Mouse (Mus musculus) effector memory CD4-positive, alpha-beta T cell, adult 7 months (primary cell): ENCODE data around the gene Galntl5. TPM values are rescaled to one million over a fixed set of nuclear protein-coding genes. Genes with fewer than 3 reads are reported as not detected.

ENCODE experiments used
- polyA plus RNA-seq: library from polyadenylated mRNA; unstranded; fragments of 100-300 nt; shearing (Covaris generic); gene quantifications from one replicate; pipeline ENCODE4 v1.2.1, GENCODE M21; 2017

Gene Galntl5
- polyA plus RNA-seq = not detected

DNA sequence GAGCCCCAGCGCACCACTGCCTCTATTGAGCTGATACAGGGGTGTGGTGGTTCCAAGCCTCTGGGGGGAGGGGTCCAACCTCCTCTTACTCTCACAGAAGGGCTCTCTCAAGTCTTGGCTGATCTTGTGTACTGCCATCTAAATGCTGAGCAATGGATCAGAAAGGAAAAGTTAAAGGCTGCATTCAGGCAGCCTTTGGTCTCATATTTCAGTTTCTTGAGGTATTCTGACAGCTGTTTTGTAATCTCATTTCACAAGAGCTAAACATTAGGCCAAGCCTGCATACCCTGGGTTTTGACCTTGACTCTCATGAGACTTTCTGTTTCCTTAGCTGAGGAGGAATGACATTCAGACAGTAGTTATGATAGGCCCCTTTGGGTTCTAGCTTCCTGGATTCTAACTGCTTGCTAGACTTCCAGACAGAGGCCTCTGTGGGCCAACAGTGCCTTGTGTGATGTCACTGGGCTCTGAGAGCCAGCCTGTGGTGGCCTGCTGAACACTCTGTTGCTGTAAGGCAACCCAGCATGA, at the start of gene Galntl5:
TSS of gene Galntl5 (plus strand) at position 457 of the 528 bp plus-strand sequence.

DNA sequence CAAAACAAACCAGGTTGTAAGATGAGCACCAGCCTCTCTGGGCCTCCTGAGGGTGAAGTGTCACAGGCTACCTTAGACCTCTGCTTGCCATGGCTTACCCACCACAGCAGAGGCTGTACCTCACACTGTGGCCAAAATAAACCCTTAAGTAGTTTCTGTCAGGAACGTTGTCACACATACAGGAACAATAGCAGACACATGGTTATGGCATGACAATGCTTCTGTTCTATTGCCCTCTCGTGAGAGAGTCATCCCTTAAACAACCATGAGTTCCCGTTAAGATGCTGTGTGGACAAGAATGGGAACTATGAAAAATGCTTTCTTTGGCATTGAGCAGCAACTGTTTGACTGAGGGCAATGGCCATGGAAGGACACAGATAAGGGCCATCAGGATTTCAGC, 40.3 kb downstream of the Galntl5 start, which contains the start of gene Galnt11:
TSS of gene Galnt11 (plus strand) at position 301 of the 400 bp plus-strand sequence.

DNA sequence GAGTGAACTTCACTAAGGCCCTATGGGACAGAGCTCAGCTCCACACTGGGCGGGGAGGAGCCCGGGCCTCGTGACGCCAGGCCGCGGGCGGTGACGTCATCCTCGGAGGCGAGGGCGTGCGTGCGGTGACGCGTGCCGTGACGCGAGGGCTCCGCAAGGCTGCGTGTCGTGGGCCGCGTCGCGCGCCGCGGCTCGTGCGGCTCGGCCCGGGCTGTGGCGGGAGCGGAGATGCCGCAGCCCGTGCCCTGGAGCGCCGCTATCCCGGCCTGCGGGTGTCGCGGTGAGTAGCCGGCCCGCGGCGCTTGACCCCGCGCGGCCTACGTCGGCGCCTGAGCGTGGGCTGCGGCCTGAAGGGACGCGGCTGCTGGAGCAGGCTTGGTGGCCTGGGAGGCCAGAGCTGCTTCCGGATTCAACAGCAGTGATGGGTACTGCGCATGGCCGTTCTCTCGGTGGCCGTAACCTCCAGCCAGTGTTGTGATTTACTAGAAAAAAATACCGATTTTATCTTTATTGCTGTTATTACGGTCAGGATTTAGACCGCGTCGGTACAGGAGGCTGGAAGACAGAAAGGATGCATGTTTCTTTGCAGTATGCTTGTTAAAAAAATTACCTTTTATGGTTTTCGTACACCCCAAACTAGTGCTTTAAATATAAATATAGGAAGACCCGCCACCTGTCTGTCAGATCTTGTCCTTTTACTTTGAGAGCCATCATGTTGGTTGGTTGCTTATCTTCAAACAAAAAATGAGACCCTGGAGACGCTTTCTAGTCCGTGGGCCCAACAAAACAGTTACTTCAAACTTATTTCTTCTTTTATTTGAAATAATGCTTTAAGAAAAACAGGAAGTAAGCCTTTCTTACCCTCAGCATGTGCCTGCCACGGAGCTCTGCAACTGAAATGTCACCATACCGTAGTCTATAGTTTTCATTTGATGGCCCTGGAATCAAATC, 41.8 kb downstream of the Galntl5 start, which contains the start of gene E130116L18Rik:
TSS of gene E130116L18Rik (minus strand) at position 402 of the 951 bp plus-strand sequence.

Other genes starting within 250 kb of the Galntl5 start
- 12.3 TPM for gene Prkag2, start 80.8 kb upstream of the Galntl5 start, polyA plus RNA-seq
- 25.6 TPM for gene Galnt11, start 40.4 kb downstream of the Galntl5 start, polyA plus RNA-seq
- gene E130116L18Rik, start 41.7 kb downstream of the Galntl5 start, polyA plus RNA-seq = not detected